Comparison of ENCODE assay signal across 8 mouse cellular contexts in genomic region chr10:128283604-128284579, GRCm38 (mm10). TPM values are rescaled to one million over a fixed set of nuclear protein-coding genes. Genes with fewer than 3 reads are reported as not detected.
DNase-seq lines count a peak whose midpoint lies in the region; ATAC-seq and TF ChIP-seq lines count a peak whose summit lies in the region.
"Had no signal": no experiment of that assay in that cellular context is flagged by ENCODE, and none has a peak within 500 bp of the region (broad histone marks: within the 10 kb centered on the region; RNA-seq: fewer than 3 reads in every experiment).

No protein-coding gene starts in this region.

- ATAC-seq in lung, postnatal 0 days, result 0 out of 2 replicates have a peak, but pooled peaks have one; percentile 30

- H3K4me2 ChIP-seq in lung, postnatal 0 days (replicated peaks; ENCODE audit: low read depth, low read length), result no peak overlapping the region

- H3K9me3 ChIP-seq in lung, postnatal 0 days (ENCODE audit: low read length), result no peaks in the 10 kb centered on the region

- WGBS in lung, postnatal 0 days, result 61% methylated on average over 31 of the region's 31 CpGs

- no peak overlapping the region for H3K27ac ChIP-seq in lung, postnatal 0 days (ENCODE audit: low read length)
- H3K27ac ChIP-seq: macrophage had no signal

- H3K36me3 ChIP-seq in lung, postnatal 0 days (ENCODE audit: insufficient read depth, low read length), result peaks cover 33% of the 10 kb centered on the region; the same call in 1 of the 2 replicates

- no peak overlapping the region for H3K4me3 ChIP-seq in lung, postnatal 0 days (ENCODE audit: low read depth, low read length)

- H3K9ac ChIP-seq in lung, postnatal 0 days (replicated peaks; ENCODE audit: low read depth), result no peak overlapping the region

- no peaks in the 10 kb centered on the region for H3K27me3 ChIP-seq in lung, postnatal 0 days (replicated peaks; ENCODE audit: insufficient read depth, low read length)

- TF ChIP-seq CTCF in lung, postnatal 0 days (IDR thresholded peaks at IDR 0.05), result peak; percentile 76

- no peak for TF ChIP-seq EP300 in lung, postnatal 0 days (IDR thresholded peaks at IDR 0.05)

- H3K4me1 ChIP-seq in lung, postnatal 0 days (ENCODE audit: insufficient read depth, low read depth, low read length), result no peaks in the 10 kb centered on the region

- peak; percentile 86 for DNase-seq in ES-CJ7 (ENCODE audit: low read depth, low spot score)
- peak; percentile 63 to 90 for DNase-seq in adrenal gland, adult (ENCODE audit: inconsistent age in 2 of 2, low spot score in 1 of 2)
- DNase-seq in cerebellum, postnatal 4 days (ENCODE audit: low spot score in 2 of 2), result peak; percentile 56 to 77
- peak; percentile 75 for DNase-seq in gastrocnemius, postnatal 10 days
- DNase-seq in kidney, postnatal 25 days, result peak; percentile 71 to 84
- peak; percentile 73 for DNase-seq in lung, postnatal 0 days (ENCODE audit: low spot score)
- DNase-seq in right cerebral cortex, adult 2 months (ENCODE audit: low spot score in 2 of 2), result peak; percentile 73 to 74

RNA-seq across cellular contexts. Expression of gene Stat2, which starts 13.5 kb away (rescaled TPM):
- total RNA-seq in gastrocnemius, postnatal 10 days (2021), result 1 to 10 TPM; 5.9 to 7.6 TPM
- polyA plus RNA-seq in lung, postnatal 0 days (2015; fragmentation: Nextera tagmentation; extraction: Ambion mirVana), result 11.8 and 13.4 TPM in 2 replicates

RNA-seq across cellular contexts. Expression of gene Il23a, which starts 14.7 kb away (rescaled TPM):
- not detected for total RNA-seq in gastrocnemius, postnatal 10 days (2021)
- 0.30 and 0.32 TPM in 2 replicates for polyA plus RNA-seq in lung, postnatal 0 days (2015; fragmentation: Nextera tagmentation; extraction: Ambion mirVana)

RNA-seq across cellular contexts. Expression of gene Apof, which starts 15.4 kb away (rescaled TPM):
- total RNA-seq in gastrocnemius, postnatal 10 days (2021), result under 1 TPM in 1 of 2 experiments, not detected in 1; 0.20 TPM
- polyA plus RNA-seq in lung, postnatal 0 days (2015; fragmentation: Nextera tagmentation; extraction: Ambion mirVana), result not detected in 2 replicates

RNA-seq across cellular contexts. Expression of gene Pan2, which starts 19.2 kb away (rescaled TPM):
- 10 to 100 TPM in 1 of 2 experiments, 1 to 10 TPM in 1; 10.0 to 13.9 TPM for total RNA-seq in gastrocnemius, postnatal 10 days (2021)
- 19.0 and 20.2 TPM in 2 replicates for polyA plus RNA-seq in lung, postnatal 0 days (2015; fragmentation: Nextera tagmentation; extraction: Ambion mirVana)

RNA-seq across cellular contexts. Expression of gene Apon, which starts 30.0 kb away (rescaled TPM):
- under 1 TPM; 0.14 to 0.20 TPM for total RNA-seq in gastrocnemius, postnatal 10 days (2021)
- not detected in 2 replicates for polyA plus RNA-seq in lung, postnatal 0 days (2015; fragmentation: Nextera tagmentation; extraction: Ambion mirVana)
- polyA plus RNA-seq: macrophage had no signal
